Mouse (Mus musculus) liver, adult (tissue): ENCODE measurements around the gene Reep6.
A peak's percentile ranks its signal among the peaks of the same experiment; 100 is the strongest.

Experiments
- GATA4 ChIP-seq: IDR thresholded peaks from 2 replicates; pipeline ENCODE4 v1.6.1; 2014; ENCODE audit warnings: mild to moderate bottlenecking, low read length; ENCODE audit not compliant: insufficient replicate concordance

The Reep6 gene

DNA sequence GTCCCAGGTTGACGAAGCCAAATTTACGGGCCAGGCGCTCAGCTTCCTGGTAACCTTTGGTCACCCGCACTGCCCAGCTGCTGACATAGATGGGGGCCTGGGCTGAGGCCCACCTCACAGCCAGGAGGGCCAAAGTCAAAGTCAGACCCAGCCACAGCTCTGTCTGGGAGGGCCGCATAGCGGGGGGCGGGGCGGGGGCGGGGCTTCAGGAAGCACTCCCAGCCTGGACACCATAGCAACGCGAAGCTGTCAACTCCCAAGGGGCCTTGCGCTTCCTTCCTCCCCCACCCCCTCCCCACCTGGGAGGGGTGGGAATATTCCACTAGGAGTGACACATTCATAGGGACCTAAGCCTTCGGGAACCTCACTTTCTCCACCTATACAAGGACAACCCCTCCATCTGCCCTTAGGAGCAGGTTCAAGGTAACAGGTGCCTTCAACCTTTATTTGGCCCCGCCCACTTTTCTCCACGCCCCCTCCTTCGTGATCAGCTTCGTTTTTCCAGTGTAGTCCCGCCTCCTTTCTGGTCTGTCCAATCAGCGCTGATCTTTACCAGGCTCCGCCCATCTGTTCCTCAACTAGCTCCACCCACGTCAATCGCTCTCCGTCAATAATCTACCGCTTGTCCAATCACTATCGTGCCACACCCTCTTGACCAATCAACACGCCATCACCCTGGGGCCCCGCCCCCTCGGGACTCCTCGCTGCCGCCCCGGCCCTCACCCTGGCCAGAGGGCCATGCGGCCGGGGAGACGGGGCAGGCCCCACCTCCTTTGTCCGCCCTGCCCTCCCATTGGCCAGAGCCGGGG lies at the start of gene Reep6, which contains the start of gene Pcsk4:
TSS of gene Reep6 (plus strand) at position 681 of the 809 bp plus-strand sequence.
TSS of gene Pcsk4 (minus strand) at position 226 of the 809 bp plus-strand sequence.
- TF ChIP-seq GATA4, result no peak

DNA sequence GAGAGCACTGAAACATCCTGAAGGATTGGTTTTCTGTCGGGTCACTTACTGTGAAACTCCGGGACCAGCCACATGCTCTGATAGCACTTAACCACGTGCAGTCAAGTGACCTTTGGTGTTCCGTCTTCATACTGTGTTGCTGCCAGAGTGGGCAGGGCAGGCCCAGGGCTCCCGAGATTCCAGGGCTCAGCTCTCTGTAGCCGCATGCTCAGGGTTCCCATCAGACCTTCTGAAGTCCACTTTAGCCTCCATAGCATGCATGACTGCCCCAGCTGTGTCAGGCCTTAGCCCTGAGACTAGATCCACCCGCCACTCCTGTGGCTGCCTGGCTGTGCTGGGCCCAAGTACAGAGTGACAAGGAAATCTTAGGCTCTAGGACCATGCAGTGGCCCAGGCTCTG lies 48.4 kb upstream of the Reep6 start:
- TF ChIP-seq GATA4, result no peak

DNA sequence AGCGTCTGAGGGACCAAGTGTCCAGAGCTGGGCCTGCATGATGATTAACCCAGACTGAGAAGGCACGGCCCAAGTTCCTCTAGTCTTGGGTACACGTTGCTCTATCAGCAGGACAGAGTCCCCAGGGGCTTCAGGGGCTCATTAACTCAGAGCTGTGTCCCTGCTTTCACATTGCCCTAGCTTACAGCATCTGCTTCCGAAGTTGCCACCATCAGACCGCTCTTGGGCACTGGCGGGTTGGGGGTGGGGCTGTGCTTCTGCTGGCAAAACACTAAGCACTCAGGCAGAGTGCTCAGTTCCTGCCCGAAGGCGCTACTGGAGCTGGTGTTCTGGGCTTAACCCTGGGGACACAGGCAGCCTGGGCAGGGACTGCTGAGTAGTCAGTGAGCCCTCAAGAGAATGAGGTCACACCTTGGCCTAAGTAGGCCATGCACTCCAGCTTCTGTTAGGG lies 47.8 kb upstream of the Reep6 start:
- no peak for TF ChIP-seq GATA4

DNA sequence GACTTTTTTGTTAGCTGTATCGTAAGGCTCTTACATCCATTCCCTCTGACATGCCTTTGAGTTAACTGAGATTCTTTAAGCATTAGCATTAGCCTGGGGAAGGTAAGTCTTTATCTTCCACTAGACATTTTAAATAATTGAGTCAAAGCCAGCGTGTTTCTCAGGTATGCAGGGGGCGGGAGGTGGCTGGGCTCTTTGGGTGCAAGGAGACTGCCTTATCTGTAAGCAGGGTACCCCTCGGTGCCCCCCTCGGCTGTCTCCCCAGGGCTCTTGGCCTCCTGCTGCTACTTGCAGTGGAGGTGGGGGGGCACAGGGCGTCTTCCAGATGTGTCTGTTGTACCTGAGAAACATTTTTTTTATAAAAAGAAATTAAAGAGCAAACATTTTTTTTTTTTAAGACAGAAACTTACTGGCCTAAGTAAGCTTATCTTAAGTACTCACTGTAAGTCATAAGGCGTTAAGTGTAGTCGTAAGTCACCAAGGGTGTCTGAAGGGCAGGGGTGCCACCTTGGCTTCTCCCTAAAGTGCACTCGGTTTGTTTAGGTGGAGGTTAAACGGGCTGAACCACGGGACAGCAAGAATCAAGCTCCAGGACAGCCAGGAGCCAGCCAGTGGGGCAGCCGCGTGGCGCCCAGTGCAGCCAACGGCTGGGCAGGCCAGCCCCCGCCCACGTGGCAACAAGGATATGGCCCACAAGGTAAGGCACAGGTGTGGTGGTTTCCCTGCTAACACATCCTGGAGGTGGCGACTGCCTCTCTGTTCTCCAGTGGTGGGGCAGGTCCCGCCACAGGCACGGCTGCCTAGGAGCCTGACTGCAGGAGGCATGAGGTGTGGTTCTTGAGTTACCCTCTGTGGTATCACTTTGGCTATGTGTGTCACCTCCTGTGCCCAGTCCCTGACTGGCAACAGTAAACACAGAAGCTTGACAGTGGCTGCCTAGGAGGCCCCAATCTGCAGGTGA lies 47.0 kb upstream of the Reep6 start:
- TF ChIP-seq GATA4, result no peak

DNA sequence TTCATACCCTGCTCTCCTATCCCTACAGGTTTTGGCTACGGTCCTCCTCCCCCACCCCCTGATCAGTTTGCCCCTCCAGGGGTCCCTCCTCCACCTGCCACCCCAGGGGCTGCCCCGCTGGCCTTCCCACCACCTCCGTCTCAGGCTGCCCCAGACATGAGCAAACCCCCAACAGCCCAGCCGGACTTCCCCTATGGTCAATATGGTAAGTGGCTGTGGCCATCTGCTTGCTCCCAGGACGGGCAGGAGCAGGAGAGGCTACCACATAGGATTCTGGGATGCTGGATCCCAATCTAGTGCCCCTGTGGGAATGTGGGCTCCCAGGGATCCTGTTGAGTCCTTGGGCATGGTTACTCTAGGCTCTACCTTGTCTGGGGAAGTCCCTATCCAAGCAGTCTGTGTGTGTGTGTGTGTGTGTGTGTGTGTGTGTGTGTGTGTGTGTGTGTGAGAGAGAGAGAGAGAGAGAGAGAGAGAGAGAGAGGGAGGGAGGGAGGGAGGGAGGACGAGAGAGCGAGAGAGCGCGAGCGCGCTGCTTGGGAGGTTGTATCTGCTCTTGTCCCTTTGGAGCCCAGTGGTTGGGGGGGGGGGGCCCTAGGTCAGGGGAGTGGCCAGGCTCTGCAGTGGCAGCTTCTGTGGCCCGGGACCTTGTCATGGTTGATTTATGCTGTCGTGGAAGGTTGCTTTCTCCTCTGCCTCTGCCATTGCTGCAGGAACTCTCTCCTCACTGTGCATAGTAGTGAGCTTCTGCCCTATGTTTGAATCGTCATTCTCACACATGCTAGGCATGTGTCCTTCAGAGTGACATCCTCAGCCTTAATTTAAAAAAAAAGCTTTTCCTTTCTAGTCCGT lies 44.3 kb upstream of the Reep6 start:
- TF ChIP-seq GATA4, result no peak

DNA sequence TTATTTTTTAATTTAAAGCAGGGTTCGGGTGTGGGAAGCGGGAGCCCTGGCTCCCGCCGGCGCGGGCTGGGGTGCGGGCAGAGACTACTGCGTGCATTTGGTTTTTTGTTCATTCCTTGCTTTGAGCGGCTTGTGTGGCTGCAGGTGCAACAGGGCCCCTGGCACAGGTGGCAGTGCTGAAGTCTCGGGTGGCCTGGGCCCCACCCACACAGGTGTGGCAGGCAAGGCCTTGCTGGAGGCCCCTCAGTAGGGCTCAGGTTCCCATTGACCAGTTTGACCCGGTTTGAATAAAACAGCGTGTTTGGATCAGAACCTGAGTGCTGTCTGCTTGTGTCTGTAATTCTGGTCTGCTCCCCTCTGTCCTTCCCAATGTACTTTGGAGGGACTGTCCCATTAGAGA lies 41.7 kb upstream of the Reep6 start:
- no peak for TF ChIP-seq GATA4

DNA sequence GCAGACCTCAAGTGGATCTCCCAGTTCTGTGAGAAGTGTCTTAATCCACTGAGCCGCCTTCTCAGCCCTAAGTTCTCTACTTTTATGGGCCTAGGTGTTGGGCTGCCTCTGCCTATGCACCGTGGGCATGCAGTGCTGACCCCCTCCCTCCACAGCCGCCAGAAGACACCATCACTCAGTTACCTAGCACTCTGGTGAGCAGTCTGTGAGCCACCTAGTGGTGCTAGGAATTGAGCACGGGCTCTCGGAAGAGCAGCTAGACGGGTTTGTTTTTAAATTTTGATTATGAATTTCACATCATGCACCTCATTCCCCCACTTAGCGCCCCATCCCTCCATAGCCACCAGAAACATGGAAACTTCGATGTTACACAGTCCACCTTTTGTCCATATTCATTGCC lies 41.1 kb upstream of the Reep6 start:
- TF ChIP-seq GATA4, result no peak

DNA sequence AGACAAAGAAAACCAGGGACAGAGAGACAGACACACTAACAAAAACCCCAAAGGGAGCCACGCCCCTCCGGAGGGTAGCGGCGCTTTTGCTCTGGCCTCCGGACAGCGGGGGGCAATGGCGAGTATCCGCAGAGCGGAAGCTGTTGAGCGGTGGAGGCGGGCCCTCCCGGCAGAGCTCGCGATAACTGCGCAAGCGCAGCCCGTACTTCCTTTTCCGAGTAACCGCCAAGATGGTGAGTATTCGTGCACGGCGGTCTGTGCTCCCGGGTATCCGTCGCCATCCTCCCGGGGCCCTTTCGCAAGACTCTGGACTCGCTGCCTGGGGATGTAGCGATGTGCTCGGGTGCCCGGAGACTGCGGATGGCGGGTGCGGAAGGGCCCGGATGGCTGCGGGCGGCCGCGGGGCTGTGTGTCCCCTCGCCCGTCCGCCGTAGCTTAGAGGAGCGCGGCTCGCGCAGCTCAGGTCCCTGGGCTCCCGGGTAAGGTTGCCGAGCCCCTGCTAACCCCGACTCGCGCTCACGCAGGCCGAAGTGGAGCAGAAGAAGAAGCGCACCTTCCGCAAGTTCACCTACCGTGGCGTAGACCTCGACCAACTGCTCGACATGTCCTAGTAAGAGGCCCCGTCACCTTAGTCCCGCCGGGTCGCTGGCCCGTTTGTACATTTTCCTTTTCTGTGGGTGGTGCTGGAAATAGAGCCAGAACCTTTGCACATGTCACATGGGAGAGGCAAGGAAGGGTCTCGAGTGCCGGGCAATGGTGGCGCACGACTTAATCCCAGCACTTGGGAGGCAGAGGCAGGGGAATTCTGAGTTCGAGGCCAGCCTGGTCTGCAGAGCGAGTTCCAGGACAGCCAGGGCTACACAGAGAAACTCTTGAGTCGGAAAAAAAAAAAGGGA lies 37.3 kb upstream of the Reep6 start, which contains the start of gene Rps15:
TSS of gene Rps15 (plus strand) at position 203 of the 896 bp plus-strand sequence.
- peak; percentile 42; the same call in 1 of the 2 replicates for TF ChIP-seq GATA4

DNA sequence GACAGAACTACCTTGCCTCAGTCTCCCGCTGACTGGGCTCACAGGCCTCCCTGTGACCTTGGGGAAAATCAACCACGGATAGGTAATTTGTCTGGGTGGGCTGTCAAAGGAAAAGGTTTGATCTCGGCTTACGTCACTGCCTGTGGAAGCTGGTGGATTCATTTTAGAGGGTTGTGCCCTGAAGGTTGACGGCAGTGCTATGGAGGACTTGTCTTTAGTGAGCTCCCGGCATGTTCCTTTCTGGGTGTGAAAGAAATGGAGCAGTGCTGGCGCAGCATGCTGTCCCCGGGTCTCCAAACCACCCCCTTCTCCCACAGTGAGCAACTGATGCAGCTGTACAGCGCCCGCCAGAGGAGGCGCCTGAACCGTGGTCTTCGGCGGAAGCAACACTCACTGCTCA lies 36.4 kb upstream of the Reep6 start:
- no peak for TF ChIP-seq GATA4

DNA sequence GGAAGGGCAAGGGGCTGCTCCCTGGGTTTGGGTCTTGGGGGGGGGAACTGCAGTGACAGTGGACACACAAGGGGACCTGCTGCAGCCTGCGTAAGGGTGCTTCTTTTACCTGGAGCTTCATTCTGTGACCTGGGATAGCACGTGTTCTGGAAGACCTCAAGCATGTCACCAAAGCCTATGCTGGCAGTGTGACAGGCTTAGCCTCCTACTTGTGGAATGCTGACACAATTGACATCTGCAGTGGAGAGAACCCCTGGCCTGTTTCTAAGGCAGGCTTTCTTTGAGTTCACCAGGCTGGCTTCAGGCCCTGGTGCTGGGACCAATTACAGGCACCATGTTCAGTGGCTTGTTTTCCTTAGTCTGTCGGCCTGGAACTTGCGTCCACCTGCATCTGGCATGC lies 35.4 kb upstream of the Reep6 start:
- TF ChIP-seq GATA4, result no peak

DNA sequence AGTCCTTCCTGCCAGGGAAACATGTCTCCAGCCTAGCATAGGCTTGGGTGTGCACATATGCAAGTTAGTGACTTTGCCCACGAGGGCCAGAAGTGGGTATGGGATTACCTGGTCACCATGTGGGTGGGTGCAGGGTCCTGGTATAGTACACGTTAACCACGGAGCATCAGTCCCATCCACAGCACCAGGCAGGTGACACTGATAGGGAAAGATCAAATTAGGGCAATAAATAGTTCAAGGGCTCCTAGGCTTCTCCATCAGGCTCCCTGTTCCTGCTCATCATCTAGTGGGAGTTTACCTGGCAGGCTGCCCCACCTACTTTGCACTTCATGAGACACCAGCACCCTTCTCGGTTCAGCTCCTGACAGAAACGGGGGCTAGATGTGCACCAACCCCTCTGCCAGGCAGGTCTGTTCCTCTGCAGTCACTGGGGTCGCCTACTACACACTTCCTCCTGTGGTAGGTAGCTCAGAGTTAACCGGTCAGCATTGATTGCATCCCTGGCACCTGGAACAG lies 34.9 kb upstream of the Reep6 start:
- no peak for TF ChIP-seq GATA4

DNA sequence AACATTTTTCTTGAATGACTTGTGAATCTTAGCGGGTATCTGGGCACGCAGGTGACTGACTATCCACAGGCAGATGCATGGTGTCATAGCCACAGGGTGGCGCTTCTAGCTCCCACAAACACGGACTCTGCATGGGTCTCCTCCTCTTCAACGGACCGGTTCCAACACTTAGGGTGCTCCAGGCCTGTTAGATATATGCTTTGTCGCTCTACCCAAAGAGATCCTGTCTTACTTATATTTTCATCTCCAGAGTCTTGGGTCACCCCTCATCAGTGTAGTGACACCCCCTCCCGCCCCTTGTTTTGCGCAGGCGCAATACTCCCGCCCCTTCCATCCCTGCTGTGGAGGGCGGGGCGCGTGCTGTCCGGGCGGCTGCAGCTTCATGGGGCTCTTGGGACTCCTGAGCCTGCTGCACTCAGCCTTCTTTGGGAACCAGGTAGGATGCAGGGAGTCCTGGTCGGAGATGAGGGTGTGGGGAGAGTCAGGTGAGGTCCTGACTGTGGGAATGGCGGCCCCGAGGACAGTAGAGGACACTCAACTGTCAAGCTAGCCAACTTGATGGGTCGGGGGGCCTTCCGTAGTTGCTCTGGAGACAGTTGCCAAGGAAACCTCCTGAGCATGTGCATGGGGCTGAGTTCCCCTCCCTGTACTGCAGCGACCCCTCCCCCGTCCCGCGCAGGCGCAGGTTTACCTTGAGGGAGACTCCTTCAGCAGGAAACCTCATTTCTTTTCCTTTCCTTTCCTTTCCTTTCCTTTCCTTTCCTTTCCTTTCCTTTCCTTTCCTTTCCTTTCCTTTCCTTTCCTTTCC lies 33.9 kb upstream of the Reep6 start, which contains the start of gene Apc2:
TSS of gene Apc2 (plus strand) at position 360 of the 808 bp plus-strand sequence.
- no peak for TF ChIP-seq GATA4

DNA sequence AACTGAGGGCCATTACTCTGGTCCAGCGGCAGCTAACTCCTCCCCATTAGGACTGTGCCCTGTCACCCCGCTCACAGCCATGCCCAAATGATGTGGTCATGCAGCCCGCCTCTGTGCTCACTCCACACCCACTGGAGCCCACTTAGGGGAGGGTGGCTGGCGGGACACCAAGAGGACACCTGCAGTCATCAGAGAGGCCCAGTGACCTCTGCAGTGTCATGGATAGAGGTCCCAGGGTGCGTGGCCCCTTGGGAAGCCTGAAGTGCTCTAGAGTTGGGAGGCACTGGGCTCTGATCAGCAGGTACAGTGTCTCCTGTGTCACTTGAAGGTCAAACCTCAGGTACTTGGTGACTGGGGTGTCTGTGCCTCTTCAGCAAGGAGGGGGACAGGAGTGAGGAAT lies 32.9 kb upstream of the Reep6 start:
- TF ChIP-seq GATA4, result no peak
